Mouse (Mus musculus) lung, adult 2 months (tissue): Measurements from ENCODE around the gene Cacnb3.

ENCODE experiments used
- CTCF ChIP-seq: fragments of 200-500 bp; IDR thresholded peaks from 2 replicates; pipeline ENCODE4 v1.5.1; 2011; ENCODE audit warnings: mild to moderate bottlenecking, low read length, control low read depth; ENCODE audit not compliant: insufficient read depth
- POLR2A ChIP-seq: fragments of 200-500 bp; IDR thresholded peaks from 2 replicates; pipeline ENCODE4 v1.6.1; 2011; ENCODE audit warnings: low read depth, mild to moderate bottlenecking, control low read depth, low read length, borderline replicate concordance; ENCODE audit errors: extremely low read depth

- no peak for TF ChIP-seq CTCF
- TF ChIP-seq POLR2A = no peak
Observed at GRCm38 (mm10) chr15:98596609-98597008, 34.0 kb upstream of the Cacnb3 start.
